Mouse (Mus musculus) hindbrain, embryonic 15.5 days (tissue): ENCODE measurements around the gene Cacnb2. TPM values are rescaled to one million over a fixed set of nuclear protein-coding genes. Genes with fewer than 3 reads are reported as not detected.

Experiments used
- ATAC-seq: fragments of 200-750 bp; cut with Nextera tagmentation; 2 replicates; pipeline ENCODE4 v1.8.0; 2017; ENCODE audit warnings: low read depth, moderate number of reproducible peaks, moderate TSS enrichment; ENCODE audit not compliant: low FRiP score
- H3K27ac ChIP-seq: fragments of 300-500 bp; sonication (generic); replicated peaks from 2 replicates; pipeline ENCODE4 v1.5.1; 2015; ENCODE audit warnings: mild to moderate bottlenecking, inconsistent platforms
- H3K27me3 ChIP-seq: fragments of 300-500 bp; sonication (generic); 2 replicates; pipeline ENCODE4 v1.6.1; 2015; ENCODE audit warnings: control low read depth, inconsistent platforms
- H3K36me3 ChIP-seq: fragments of 300-500 bp; sonication (generic); 2 replicates; pipeline ENCODE4 v1.6.1; 2015; ENCODE audit warnings: control low read depth, inconsistent platforms
- H3K4me1 ChIP-seq: fragments of 300-500 bp; sonication (generic); replicated peaks from 2 replicates; pipeline ENCODE4 v1.6.1; 2015; ENCODE audit warnings: control low read depth, inconsistent platforms
- H3K4me2 ChIP-seq: fragments of 300-500 bp; sonication (generic); 2 replicates; pipeline ENCODE4 v1.6.1; 2015; ENCODE audit warnings: moderate library complexity, mild to moderate bottlenecking, inconsistent platforms
- H3K4me3 ChIP-seq: fragments of 300-500 bp; sonication (generic); 2 replicates; pipeline ENCODE4 v1.5.1; 2015; ENCODE audit warnings: mild to moderate bottlenecking, inconsistent platforms
- H3K9ac ChIP-seq: fragments of 300-500 bp; sonication (generic); 2 replicates; pipeline ENCODE4 v1.6.1; 2015; ENCODE audit warnings: inconsistent platforms
- H3K9me3 ChIP-seq: fragments of 300-500 bp; sonication (generic); 2 replicates; pipeline ENCODE4 v1.6.1; 2016; ENCODE audit warnings: control low read depth, inconsistent platforms
- WGBS: fragments of 180-500 bp; shearing (Covaris S2); methylation state at CpG from one replicate; pipeline ENCODE4 v1.1.7; 2015; 5-methylcytosine and 5-hydroxymethylcytosine counted together
- polyA plus RNA-seq: library from polyadenylated mRNA; unstranded; fragments of >200 nt; fragmentation: Nextera tagmentation; extraction: Ambion mirVana; gene quantifications from 2 replicates; pipeline ENCODE4 v1.2.1, GENCODE M21; 2015

Gene Cacnb2
- polyA plus RNA-seq, 1 experiment from 2014 or later, result 7.5 TPM

- Histone ChIP-seq H3K4me1 (no peaks in the 10 kb centered on the region), H3K27me3 (no peaks in the 10 kb centered on the region), H3K27ac (no peak overlapping the region), H3K4me3 (no peak overlapping the region), H3K9me3 (no peaks in the 10 kb centered on the region), H3K9ac (no peak overlapping the region), H3K4me2 (no peak overlapping the region), H3K36me3 (no peaks in the 10 kb centered on the region)
- no peak for ATAC-seq
- WGBS, result 82% methylated on average over 6 of the region's 6 CpGs
Measured at GRCm38 (mm10) chr2:14620120-14620853, 17.4 kb downstream of the Cacnb2 start.

DNA sequence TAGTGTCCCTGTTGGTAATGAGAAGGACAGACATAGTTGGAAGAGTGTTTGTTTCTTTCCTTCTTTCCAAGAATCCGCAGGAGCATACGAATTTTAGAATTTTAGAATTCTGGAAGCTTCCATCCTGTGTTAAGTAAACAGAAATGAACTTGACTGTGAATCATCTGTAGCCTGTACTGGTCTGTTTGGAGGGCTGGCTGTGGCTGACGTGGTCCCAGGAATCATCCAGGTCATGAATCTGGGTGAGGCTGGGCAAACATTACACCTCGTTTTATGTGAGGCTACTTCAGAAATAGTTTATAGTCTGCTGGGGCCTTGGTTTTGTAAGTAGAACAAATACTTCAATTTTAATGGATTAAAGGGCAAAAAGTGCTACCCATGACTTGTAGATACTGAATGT is 18.0 kb downstream of the Cacnb2 start:
- Histone ChIP-seq H3K9me3 (no peaks in the 10 kb centered on the region), H3K27me3 (no peaks in the 10 kb centered on the region), H3K36me3 (no peaks in the 10 kb centered on the region), H3K27ac (no peak overlapping the region), H3K4me3 (no peak overlapping the region), H3K4me1 (no peaks in the 10 kb centered on the region), H3K9ac (no peak overlapping the region), H3K4me2 (no peak overlapping the region)
- ATAC-seq, result no peak
- WGBS, result 85% methylated on average over 4 of the region's 4 CpGs

DNA sequence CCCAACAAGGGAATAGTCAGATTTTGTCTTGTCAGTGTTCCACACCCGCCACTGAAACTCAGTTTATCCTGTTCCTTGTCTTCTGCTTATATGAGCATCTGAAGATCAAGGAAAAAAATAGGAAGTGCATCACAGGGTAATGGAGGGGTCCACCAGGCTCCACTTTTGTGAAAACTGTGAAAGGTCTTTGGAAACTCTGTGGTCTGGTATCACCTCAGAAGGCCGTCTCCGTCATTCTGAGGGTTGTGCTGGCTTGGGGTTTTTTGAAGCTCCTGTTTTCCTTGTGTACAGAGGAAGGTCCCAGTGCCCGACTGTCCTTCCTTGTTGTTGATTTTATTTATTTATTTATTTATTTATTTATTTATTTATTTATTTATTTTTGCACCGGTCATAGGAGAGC is 20.9 kb downstream of the Cacnb2 start:
- 96% methylated on average over 5 of the region's 5 CpGs for WGBS
- H3K4me3 ChIP-seq, result no peak overlapping the region
- H3K27ac ChIP-seq, result no peak overlapping the region
- H3K4me2 ChIP-seq, result no peak overlapping the region
- ATAC-seq, result no peak
- H3K27me3 ChIP-seq, result no peaks in the 10 kb centered on the region
- no peak overlapping the region for H3K9ac ChIP-seq
- no peaks in the 10 kb centered on the region for H3K9me3 ChIP-seq
- no peaks in the 10 kb centered on the region for H3K36me3 ChIP-seq
- no peaks in the 10 kb centered on the region for H3K4me1 ChIP-seq

DNA sequence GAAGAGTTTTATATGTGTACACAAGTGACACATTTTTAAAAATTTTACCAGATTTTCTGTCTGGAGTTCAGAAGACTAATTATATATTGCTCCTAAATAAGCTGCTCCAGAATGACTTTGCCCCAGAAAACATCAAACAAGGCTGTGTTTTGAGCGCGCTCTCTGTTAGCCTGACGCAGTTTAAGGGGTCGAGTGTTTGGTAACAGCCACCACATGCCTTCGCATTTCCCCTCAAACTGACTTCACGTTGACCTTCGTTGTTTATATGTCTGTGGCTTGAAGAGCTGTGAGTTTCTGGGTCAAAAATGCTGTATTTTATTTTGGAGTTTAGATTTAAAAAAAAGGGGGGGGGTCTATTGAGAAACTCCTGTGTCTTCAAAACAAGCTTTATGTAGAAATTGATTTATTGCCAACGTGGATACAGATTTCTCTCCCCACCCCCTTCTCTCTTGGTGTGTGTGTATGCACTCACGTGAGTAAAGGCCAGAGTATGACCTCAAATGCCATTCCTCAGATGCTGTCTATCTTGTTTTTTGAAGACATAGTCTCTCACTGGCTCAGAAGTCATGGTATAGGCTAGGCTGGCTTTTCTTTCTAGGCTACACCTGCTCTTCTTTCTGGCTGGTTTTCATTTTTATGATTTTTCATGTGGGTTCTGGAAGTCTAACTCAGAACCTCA is 27.1 kb downstream of the Cacnb2 start:
- ATAC-seq, result no peak
- Histone ChIP-seq H3K27ac (no peak overlapping the region), H3K9ac (no peak overlapping the region), H3K27me3 (no peaks in the 10 kb centered on the region), H3K4me3 (no peak overlapping the region), H3K4me2 (no peak overlapping the region), H3K36me3 (no peaks in the 10 kb centered on the region), H3K9me3 (no peaks in the 10 kb centered on the region), H3K4me1 (no peaks in the 10 kb centered on the region)
- 84% methylated on average over 9 of the region's 9 CpGs for WGBS

- H3K9ac ChIP-seq, result no peak overlapping the region
- WGBS, result 95% methylated on average over 1 of the region's 1 CpGs
- H3K4me1 ChIP-seq, result no peaks in the 10 kb centered on the region
- no peak for ATAC-seq
- H3K27me3 ChIP-seq, result no peaks in the 10 kb centered on the region
- no peak overlapping the region for H3K4me2 ChIP-seq
- no peak overlapping the region for H3K4me3 ChIP-seq
- no peak overlapping the region for H3K27ac ChIP-seq
- H3K36me3 ChIP-seq, result no peaks in the 10 kb centered on the region
- H3K9me3 ChIP-seq, result no peaks in the 10 kb centered on the region
Measured at GRCm38 (mm10) chr2:14631590-14631989, 28.7 kb downstream of the Cacnb2 start.

GRCm38 (mm10) chr2:14633202-14633601 is 30.3 kb downstream of the Cacnb2 start:
- Histone ChIP-seq H3K4me1 (no peaks in the 10 kb centered on the region), H3K9ac (no peak overlapping the region), H3K27ac (no peak overlapping the region), H3K4me2 (no peak overlapping the region), H3K9me3 (no peaks in the 10 kb centered on the region), H3K27me3 (no peaks in the 10 kb centered on the region), H3K4me3 (no peak overlapping the region), H3K36me3 (no peaks in the 10 kb centered on the region)
- ATAC-seq, result no peak
- WGBS, result 97% methylated on average over 2 of the region's 2 CpGs

GRCm38 (mm10) chr2:14639266-14639665 is 36.4 kb downstream of the Cacnb2 start:
- 91% methylated on average over 4 of the region's 4 CpGs for WGBS
- Histone ChIP-seq H3K27me3 (no peaks in the 10 kb centered on the region), H3K27ac (no peak overlapping the region), H3K4me3 (no peak overlapping the region), H3K4me1 (peaks cover 10% of the 10 kb centered on the region; the same call in 1 of the 2 replicates), H3K36me3 (no peaks in the 10 kb centered on the region), H3K9me3 (no peaks in the 10 kb centered on the region), H3K9ac (no peak overlapping the region), H3K4me2 (no peak overlapping the region)
- no peak for ATAC-seq

DNA sequence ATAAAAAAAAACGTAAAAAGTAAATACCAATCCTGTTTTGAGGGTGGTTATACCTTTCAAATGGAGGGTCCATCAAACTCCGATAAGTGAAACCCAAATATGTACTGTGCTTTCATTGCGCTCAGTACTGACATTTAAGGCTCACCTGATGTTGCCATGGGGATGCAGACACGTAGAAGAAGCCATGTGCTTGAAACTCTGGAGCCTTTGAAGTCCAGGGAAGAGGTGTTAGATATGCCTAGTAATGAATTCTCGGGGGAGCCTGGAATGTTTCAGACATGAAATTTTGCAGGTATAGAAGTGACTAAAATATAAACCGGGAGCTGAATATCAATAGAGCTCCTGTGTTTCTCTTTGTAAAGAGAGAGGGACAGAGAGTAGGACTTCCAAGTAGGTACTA is 37.0 kb downstream of the Cacnb2 start:
- 87% methylated on average over 6 of the region's 6 CpGs for WGBS
- H3K9ac ChIP-seq, result no peak overlapping the region
- H3K4me2 ChIP-seq, result no peak overlapping the region
- H3K27ac ChIP-seq, result no peak overlapping the region
- H3K27me3 ChIP-seq, result no peaks in the 10 kb centered on the region
- ATAC-seq, result no peak
- H3K4me3 ChIP-seq, result no peak overlapping the region
- no peaks in the 10 kb centered on the region for H3K9me3 ChIP-seq
- peaks cover 10% of the 10 kb centered on the region; the same call in 1 of the 2 replicates for H3K4me1 ChIP-seq
- no peaks in the 10 kb centered on the region for H3K36me3 ChIP-seq

- Histone ChIP-seq H3K9ac (no peak overlapping the region), H3K4me3 (no peak overlapping the region), H3K27ac (no peak overlapping the region), H3K9me3 (no peaks in the 10 kb centered on the region), H3K27me3 (no peaks in the 10 kb centered on the region), H3K36me3 (no peaks in the 10 kb centered on the region), H3K4me2 (no peak overlapping the region), H3K4me1 (peaks cover 10% of the 10 kb centered on the region; the same call in 1 of the 2 replicates)
- 45% methylated on average over 2 of the region's 2 CpGs for WGBS
- no peak for ATAC-seq
Measured at GRCm38 (mm10) chr2:14641040-14641439, 38.2 kb downstream of the Cacnb2 start.

DNA sequence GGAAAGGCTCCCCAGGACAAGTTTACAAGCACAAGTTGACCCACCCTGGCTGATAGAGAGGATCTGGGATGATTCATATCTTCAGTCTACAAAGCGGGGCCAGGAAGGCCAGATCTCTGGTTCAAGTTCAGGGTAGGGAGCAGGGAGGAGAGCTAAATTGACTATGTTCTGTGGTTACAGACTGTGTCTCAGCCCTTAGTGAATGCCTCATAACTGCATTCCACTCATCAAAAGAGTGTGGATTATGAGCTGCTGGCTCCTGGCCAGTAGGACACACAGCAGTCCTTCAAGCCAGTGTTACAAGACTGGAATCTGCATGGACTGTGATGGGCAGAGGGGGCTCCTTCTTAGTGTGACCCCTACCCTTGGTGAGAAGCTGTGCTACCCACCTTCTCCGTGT is 48.4 kb downstream of the Cacnb2 start:
- WGBS, result 74% methylated on average over 2 of the region's 2 CpGs
- Histone ChIP-seq H3K9ac (no peak overlapping the region), H3K4me1 (no peaks in the 10 kb centered on the region), H3K27me3 (no peaks in the 10 kb centered on the region), H3K4me2 (no peak overlapping the region), H3K9me3 (no peaks in the 10 kb centered on the region), H3K27ac (no peak overlapping the region), H3K4me3 (no peak overlapping the region), H3K36me3 (no peaks in the 10 kb centered on the region)
- ATAC-seq, result no peak

- Histone ChIP-seq H3K4me1 (0 out of 2 replicates have a peak, but pooled peaks cover 5% of the 10 kb centered on the region), H3K4me3 (no peak overlapping the region), H3K36me3 (no peaks in the 10 kb centered on the region), H3K27me3 (no peaks in the 10 kb centered on the region), H3K9me3 (no peaks in the 10 kb centered on the region), H3K4me2 (no peak overlapping the region), H3K9ac (no peak overlapping the region), H3K27ac (no peak overlapping the region; the same call in 1 of the 2 replicates)
- ATAC-seq, result peak; percentile 62
- 36% methylated on average over 4 of the region's 4 CpGs for WGBS
Measured at GRCm38 (mm10) chr2:14656673-14657072, 53.8 kb downstream of the Cacnb2 start.

GRCm38 (mm10) chr2:14657205-14657844 is 54.4 kb downstream of the Cacnb2 start:
- Histone ChIP-seq H3K4me1 (0 out of 2 replicates have a peak, but pooled peaks cover 5% of the 10 kb centered on the region), H3K36me3 (no peaks in the 10 kb centered on the region), H3K9me3 (no peaks in the 10 kb centered on the region), H3K4me3 (no peak overlapping the region), H3K27ac (no peak overlapping the region; the same call in 1 of the 2 replicates), H3K4me2 (no peak overlapping the region), H3K27me3 (no peaks in the 10 kb centered on the region), H3K9ac (no peak overlapping the region)
- WGBS, result 45% methylated on average over 3 of the region's 3 CpGs
- ATAC-seq, result peak; percentile 79
